Mouse (Mus musculus) hindbrain, embryonic 11.5 days (tissue): ENCODE data around the gene Srbd1. TPM values are rescaled to one million over a fixed set of nuclear protein-coding genes. Genes with fewer than 3 reads are reported as not detected.

Experiments used
- ATAC-seq: fragments of 200-750 bp; cut with Nextera tagmentation; 2 replicates; pipeline ENCODE4 v1.8.0; 2017; ENCODE audit warnings: mild to moderate bottlenecking, moderate TSS enrichment, moderate library complexity; ENCODE audit not compliant: low FRiP score
- DNase-seq: peaks from one replicate; pipeline ENCODE4 v3.0.0-alpha.2; 2015; ENCODE audit warnings: low spot score
- H3K27ac ChIP-seq: fragments of 300-500 bp; sonication (generic); 2 replicates; pipeline ENCODE4 v1.5.1; 2014; ENCODE audit warnings: mild to moderate bottlenecking, low read depth, low read length
- H3K27me3 ChIP-seq: fragments of 300-500 bp; sonication (generic); 2 replicates; pipeline ENCODE4 v1.6.1; 2014; ENCODE audit warnings: mild to moderate bottlenecking, low read length, moderate library complexity, mixed read lengths; ENCODE audit not compliant: control insufficient read depth, insufficient read depth
- H3K36me3 ChIP-seq: fragments of 300-500 bp; sonication (generic); 2 replicates; pipeline ENCODE4 v1.6.1; 2014; ENCODE audit warnings: mild to moderate bottlenecking, low read length, moderate library complexity, mixed read lengths; ENCODE audit not compliant: control insufficient read depth, insufficient read depth
- H3K4me1 ChIP-seq: fragments of 300-500 bp; sonication (generic); replicated peaks from 2 replicates; pipeline ENCODE4 v1.6.1; 2014; ENCODE audit warnings: low read length, mixed read lengths; ENCODE audit not compliant: control insufficient read depth, insufficient read depth
- H3K4me2 ChIP-seq: fragments of 300-500 bp; sonication (generic); replicated peaks from 2 replicates; pipeline ENCODE4 v1.6.1; 2014; ENCODE audit warnings: mild to moderate bottlenecking, low read depth, low read length
- H3K4me3 ChIP-seq: fragments of 300-500 bp; sonication (generic); 2 replicates; pipeline ENCODE4 v1.5.1; 2014; ENCODE audit warnings: low read depth, low read length
- H3K9ac ChIP-seq: fragments of 300-500 bp; sonication (generic); 2 replicates; pipeline ENCODE4 v1.6.1; 2014; ENCODE audit warnings: low read depth, low read length
- H3K9me3 ChIP-seq: fragments of 300-500 bp; sonication (generic); 2 replicates; pipeline ENCODE4 v1.6.1; 2016; ENCODE audit warnings: low read length; ENCODE audit not compliant: control insufficient read depth
- WGBS: fragments of 180-500 bp; shearing (Covaris S2); extraction: QIAGEN DNeasy Blood & Tissue Kit; methylation state at CpG from one replicate; pipeline ENCODE4 v1.1.7; 2014; 5-methylcytosine and 5-hydroxymethylcytosine counted together
- polyA plus RNA-seq: library from polyadenylated mRNA; unstranded; fragments of >200 nt; fragmentation: Nextera tagmentation; extraction: Ambion mirVana; gene quantifications from 2 replicates; pipeline ENCODE4 v1.2.1, GENCODE M21; 2014

Srbd1 gene
- polyA plus RNA-seq: 10.3 and 12.6 TPM in 2 replicates

DNA sequence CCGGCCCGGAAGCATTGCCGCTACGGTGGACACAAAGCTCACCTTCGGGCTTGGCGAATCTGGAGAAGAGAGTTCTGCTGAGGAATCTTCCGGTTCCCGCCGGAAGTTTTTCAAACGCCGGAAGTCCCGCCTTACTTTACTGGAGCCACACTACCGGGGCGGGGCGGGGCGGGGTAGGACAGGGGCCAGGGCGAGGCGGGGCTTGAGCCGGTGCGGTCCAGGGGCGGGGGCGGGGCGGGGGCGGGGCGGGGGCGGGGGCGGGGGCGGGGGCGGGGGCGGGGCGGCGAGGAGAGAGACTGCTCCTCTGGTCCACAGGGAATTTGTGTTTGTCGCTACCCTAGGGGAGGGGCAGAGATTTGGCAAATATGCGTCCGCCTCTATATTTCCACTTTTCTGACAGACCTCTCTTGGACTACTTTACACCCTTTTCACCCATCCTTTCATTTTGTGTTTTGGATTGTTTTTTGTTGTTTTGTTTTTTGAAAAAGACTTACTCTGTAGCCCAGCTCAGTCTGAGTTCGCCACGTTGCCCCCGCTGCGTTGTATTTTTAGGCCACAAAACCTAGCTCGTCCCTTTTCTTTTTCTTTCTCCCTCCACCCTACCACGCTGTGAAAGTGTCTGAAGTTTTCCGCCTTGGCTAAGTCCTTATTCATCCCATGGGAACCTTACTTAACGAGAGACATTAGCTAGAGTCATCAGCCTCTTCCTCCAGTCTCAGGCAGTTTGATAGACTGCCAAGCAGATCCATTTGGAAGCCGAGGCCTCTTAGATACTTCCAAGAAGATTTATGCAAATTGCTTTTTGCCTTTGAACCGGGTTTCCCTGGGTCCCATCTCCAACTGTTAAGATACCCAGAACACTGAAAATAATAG, at the start of gene Srbd1:
Srbd1 (minus strand) TSS at position 97 of the 873 bp plus-strand sequence.
- peak within 1 kb of the TSS; percentile 75 for H3K9ac ChIP-seq
- H3K27me3 ChIP-seq: no peaks in the 10 kb centered on the region
- 0 out of 2 replicates have a peak within 1 kb of the TSS, but pooled peaks have one; percentile 47 for H3K27ac ChIP-seq
- ATAC-seq (peak; percentile 96), DNase-seq (peak; percentile 97)
- H3K9me3 ChIP-seq: no peaks in the 10 kb centered on the region
- H3K4me1 ChIP-seq: no peaks in the 10 kb centered on the region
- H3K36me3 ChIP-seq: no peaks in the 10 kb centered on the region
- peak within 1 kb of the TSS; percentile 76 for H3K4me3 ChIP-seq
- peak within 1 kb of the TSS; percentile 92 for H3K4me2 ChIP-seq
- 2% methylated on average over 35 of the region's 45 CpGs for WGBS

- 89% methylated on average over 6 of the region's 6 CpGs for WGBS
Measured at GRCm38 (mm10) chr17:86193979-86194378, 49.0 kb upstream of the Srbd1 start.

GRCm38 (mm10) chr17:86187777-86188176, 42.8 kb upstream of the Srbd1 start:
- no peaks in the 10 kb centered on the region for H3K27me3 ChIP-seq

More at GRCm38 (mm10) chr17:86193979-86194378, 49.0 kb upstream of the Srbd1 start:
- no peak overlapping the region for H3K4me2 ChIP-seq
- H3K27me3 ChIP-seq: no peaks in the 10 kb centered on the region
- no peaks in the 10 kb centered on the region for H3K36me3 ChIP-seq
- no peak overlapping the region for H3K27ac ChIP-seq
- H3K9me3 ChIP-seq: no peaks in the 10 kb centered on the region
- no peak overlapping the region for H3K4me3 ChIP-seq
- no peaks in the 10 kb centered on the region for H3K4me1 ChIP-seq
- H3K9ac ChIP-seq: no peak overlapping the region
- ATAC-seq (no peak), DNase-seq (no peak)

DNA sequence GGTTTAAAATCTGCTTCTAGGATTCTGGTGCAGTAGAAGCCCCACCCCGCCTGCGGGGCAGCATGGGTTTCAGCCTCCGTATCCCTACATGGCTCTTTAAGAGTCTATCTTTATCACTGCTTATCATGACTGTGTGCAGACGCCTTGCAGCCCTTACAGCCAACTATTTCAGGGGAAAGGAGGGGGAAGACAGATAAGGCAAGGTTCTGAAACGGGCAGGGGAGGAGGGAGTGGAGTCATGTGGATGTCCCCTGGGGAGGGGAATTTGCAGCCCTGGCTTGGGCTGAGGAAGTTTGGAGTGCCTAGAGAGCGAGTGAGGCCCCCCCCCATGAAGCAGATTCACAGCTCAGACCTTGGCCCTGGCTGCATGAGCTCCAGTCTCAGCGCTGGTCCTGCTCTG, 40.6 kb upstream of the Srbd1 start:
- 47% methylated on average over 7 of the region's 7 CpGs for WGBS
- no peak overlapping the region for H3K27ac ChIP-seq

More at GRCm38 (mm10) chr17:86187777-86188176, 42.8 kb upstream of the Srbd1 start:
- H3K4me3 ChIP-seq: no peak overlapping the region
- H3K9me3 ChIP-seq: no peaks in the 10 kb centered on the region
- no peak overlapping the region for H3K9ac ChIP-seq
- no peaks in the 10 kb centered on the region for H3K4me1 ChIP-seq
- H3K27ac ChIP-seq: no peak overlapping the region
- WGBS: 94% methylated on average over 1 of the region's 1 CpGs
- H3K4me2 ChIP-seq: no peak overlapping the region
- ATAC-seq (no peak), DNase-seq (no peak)
- H3K36me3 ChIP-seq: no peaks in the 10 kb centered on the region

DNA sequence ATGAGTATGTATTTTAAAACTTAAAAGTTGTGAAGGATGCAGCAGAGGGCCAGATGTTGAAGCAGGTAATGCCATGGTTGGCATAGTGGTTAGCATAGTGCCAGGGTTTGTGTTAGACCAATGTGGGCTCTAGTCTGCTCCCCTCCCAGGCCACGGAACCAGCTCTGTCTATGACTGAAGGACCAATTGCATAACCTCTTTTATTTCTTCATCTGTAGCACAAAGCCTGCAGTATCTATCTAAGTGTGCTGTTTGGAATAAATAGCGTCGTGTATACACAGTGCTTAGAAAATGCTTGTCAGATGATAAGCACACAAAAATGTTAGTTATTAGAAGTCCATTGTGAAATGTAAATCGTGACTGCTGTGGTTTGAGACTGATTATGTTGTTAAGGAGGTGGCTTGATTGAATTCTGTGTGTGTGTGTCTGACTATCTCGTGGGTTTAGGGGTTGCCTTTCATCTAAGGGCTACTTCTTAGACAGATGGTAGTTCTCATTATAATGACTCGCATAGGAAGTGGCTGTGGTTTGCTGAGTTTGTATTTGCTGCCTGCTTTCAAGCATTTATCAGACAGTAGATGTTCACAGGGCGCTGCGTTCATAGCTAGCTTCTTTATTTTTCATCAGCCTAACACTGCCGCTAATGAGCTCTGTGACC, 39.7 kb upstream of the Srbd1 start:
- no peak for ATAC-seq
- WGBS: 77% methylated on average over 9 of the region's 9 CpGs
- H3K9ac ChIP-seq: no peak overlapping the region
- no peaks in the 10 kb centered on the region for H3K9me3 ChIP-seq
- H3K36me3 ChIP-seq: no peaks in the 10 kb centered on the region
- no peak for DNase-seq
- no peak overlapping the region for H3K4me2 ChIP-seq
- H3K4me1 ChIP-seq: no peaks in the 10 kb centered on the region
- H3K27ac ChIP-seq: no peak overlapping the region
- H3K27me3 ChIP-seq: no peaks in the 10 kb centered on the region
- no peak overlapping the region for H3K4me3 ChIP-seq

More for the DNA sequence above, 40.6 kb upstream of the Srbd1 start:
- H3K9me3 ChIP-seq: no peaks in the 10 kb centered on the region
- ATAC-seq: no peak
- no peak overlapping the region for H3K9ac ChIP-seq
- no peak overlapping the region for H3K4me2 ChIP-seq
- no peak overlapping the region for H3K4me3 ChIP-seq
- no peak for DNase-seq
- H3K27me3 ChIP-seq: no peaks in the 10 kb centered on the region
- H3K36me3 ChIP-seq: no peaks in the 10 kb centered on the region
- no peaks in the 10 kb centered on the region for H3K4me1 ChIP-seq

DNA sequence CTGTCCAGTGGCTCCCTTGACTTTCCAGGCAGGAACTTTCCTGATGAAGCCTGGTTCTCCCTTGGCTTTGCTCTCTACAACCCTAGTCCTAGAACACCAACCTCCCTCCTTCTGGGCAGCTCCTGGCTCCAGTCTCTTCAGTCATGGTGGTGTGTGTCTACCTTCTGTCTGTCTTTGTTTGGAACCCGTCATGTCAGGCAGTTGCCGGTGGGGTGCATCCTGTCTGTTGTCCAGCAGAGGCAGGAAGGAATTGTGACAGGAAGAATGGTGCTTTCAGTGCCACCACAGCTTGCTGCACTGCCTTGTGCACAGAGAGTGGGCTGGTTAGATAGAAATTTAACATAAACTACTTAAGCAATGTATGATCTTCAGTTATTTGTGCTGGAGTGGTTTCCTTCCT, 38.8 kb upstream of the Srbd1 start:
- H3K27me3 ChIP-seq: no peaks in the 10 kb centered on the region
- WGBS: 20% methylated on average over 2 of the region's 2 CpGs
- H3K4me2 ChIP-seq: no peak overlapping the region
- H3K4me3 ChIP-seq: no peak overlapping the region
- no peaks in the 10 kb centered on the region for H3K36me3 ChIP-seq
- H3K9ac ChIP-seq: no peak overlapping the region
- H3K9me3 ChIP-seq: no peaks in the 10 kb centered on the region
- H3K27ac ChIP-seq: no peak overlapping the region
- no peak for ATAC-seq
- no peaks in the 10 kb centered on the region for H3K4me1 ChIP-seq
- DNase-seq: no peak

DNA sequence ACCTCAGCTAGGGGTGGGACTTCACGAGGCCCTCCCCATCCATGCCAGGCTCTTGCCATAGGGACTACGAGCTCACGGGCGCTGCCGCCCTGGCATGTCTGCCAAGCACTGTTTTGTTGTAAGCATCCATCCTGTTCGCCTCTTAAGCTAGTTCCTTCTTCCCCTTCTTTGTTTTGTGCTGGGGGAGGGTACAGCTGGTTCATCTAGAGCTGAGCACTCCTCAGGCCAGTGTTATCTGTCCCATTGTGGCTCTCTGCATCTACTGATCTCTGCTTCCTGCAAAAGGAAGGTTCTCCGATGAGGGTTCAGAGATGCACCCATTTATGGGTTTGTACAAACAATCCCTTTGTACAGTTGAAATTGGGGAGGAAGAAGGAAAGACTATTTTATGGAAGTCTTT, 31.7 kb upstream of the Srbd1 start:
- DNase-seq (no peak), ATAC-seq (no peak)
- H3K9me3 ChIP-seq: no peaks in the 10 kb centered on the region
- WGBS: 81% methylated on average over 7 of the region's 7 CpGs
- no peaks in the 10 kb centered on the region; the same call in 1 of the 2 replicates for H3K4me1 ChIP-seq
- no peak overlapping the region for H3K4me3 ChIP-seq
- H3K27ac ChIP-seq: no peak overlapping the region
- H3K9ac ChIP-seq: no peak overlapping the region
- H3K4me2 ChIP-seq: no peak overlapping the region
- H3K27me3 ChIP-seq: no peaks in the 10 kb centered on the region
- no peaks in the 10 kb centered on the region for H3K36me3 ChIP-seq

DNA sequence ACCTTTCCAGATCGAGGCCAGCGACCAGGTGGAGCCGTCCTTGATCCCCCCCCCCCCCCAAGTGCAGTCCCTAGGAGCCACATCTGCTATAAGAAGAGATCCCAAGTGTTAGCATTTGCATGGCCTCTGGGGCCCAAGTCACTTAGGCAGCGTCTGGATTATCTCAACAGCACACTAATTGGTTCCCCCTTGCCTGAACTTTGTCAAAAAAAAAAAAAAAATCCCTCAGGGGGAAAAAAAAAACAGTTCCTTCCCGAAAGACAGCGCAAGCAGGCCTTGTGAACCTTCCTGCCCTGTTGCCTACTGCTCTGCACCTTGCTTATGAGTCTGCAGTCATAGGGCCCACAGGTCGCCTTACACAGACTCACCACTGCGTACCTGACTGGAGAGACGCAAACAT, 30.5 kb upstream of the Srbd1 start:
- 69% methylated on average over 9 of the region's 9 CpGs for WGBS
- H3K27ac ChIP-seq: no peak overlapping the region
- no peaks in the 10 kb centered on the region for H3K27me3 ChIP-seq
- H3K4me3 ChIP-seq: no peak overlapping the region
- no peak overlapping the region for H3K4me2 ChIP-seq
- DNase-seq (no peak), ATAC-seq (no peak)
- H3K36me3 ChIP-seq: no peaks in the 10 kb centered on the region
- H3K9ac ChIP-seq: no peak overlapping the region
- H3K9me3 ChIP-seq: no peaks in the 10 kb centered on the region
- no peaks in the 10 kb centered on the region; the same call in 1 of the 2 replicates for H3K4me1 ChIP-seq
